Mouse (Mus musculus): Measurements from ENCODE around the gene Itih1.

Itih1 gene

GRCm38 (mm10) chr14:30943038-30943437 is at the start of gene Itih1:
Itih1 (minus strand) TSS chr14:30943289.
- DNase-seq (ENCODE audit: low spot score), result no peak

- peak; percentile 12 for DNase-seq (ENCODE audit: low spot score)
Measured at GRCm38 (mm10) chr14:30976222-30976621, 33.1 kb upstream of the Itih1 start.

- peak; percentile 48 for DNase-seq (ENCODE audit: low spot score)
Measured at GRCm38 (mm10) chr14:30974204-30974603, 31.1 kb upstream of the Itih1 start.

- no peak for DNase-seq (ENCODE audit: low spot score)
Measured at GRCm38 (mm10) chr14:30960366-30960765, 17.3 kb upstream of the Itih1 start.

- no peak for DNase-seq (ENCODE audit: low spot score)
Measured at GRCm38 (mm10) chr14:30959031-30959430, 15.9 kb upstream of the Itih1 start.

GRCm38 (mm10) chr14:30958517-30958916 is 15.4 kb upstream of the Itih1 start:
- no peak for DNase-seq (ENCODE audit: low spot score)

- DNase-seq (ENCODE audit: low spot score), result peak; percentile 94
Measured at GRCm38 (mm10) chr14:30951154-30951825, 8.2 kb upstream of the Itih1 start, which contains the start of gene Nek4. Nek4 (plus strand) TSS chr14:30951377.

GRCm38 (mm10) chr14:30949986-30950385 is 6.9 kb upstream of the Itih1 start:
- DNase-seq (ENCODE audit: low spot score), result no peak

GRCm38 (mm10) chr14:30944745-30945144 is 1.7 kb upstream of the Itih1 start:
- no peak for DNase-seq (ENCODE audit: low spot score)

- peak; percentile 85 for DNase-seq (ENCODE audit: low spot score)
Measured at GRCm38 (mm10) chr14:30943860-30944674, 978 bp upstream of the Itih1 start.

GRCm38 (mm10) chr14:30942254-30942653 is 835 bp downstream of the Itih1 start:
- no peak for DNase-seq (ENCODE audit: low spot score)

- no peak for DNase-seq (ENCODE audit: low spot score)
Measured at GRCm38 (mm10) chr14:30933351-30933750, 9.7 kb downstream of the Itih1 start.

- DNase-seq (ENCODE audit: low spot score), result no peak
Measured at GRCm38 (mm10) chr14:30930386-30930785, 12.7 kb downstream of the Itih1 start.

- no peak for DNase-seq (ENCODE audit: low spot score)
Measured at GRCm38 (mm10) chr14:30925492-30925891, 17.6 kb downstream of the Itih1 start.

GRCm38 (mm10) chr14:30923375-30924105 is 19.5 kb downstream of the Itih1 start, which contains the start of gene Itih3:
Itih3 (minus strand) TSS chr14:30923760.
- no peak for DNase-seq (ENCODE audit: low spot score)

- DNase-seq (ENCODE audit: low spot score), result no peak
Measured at GRCm38 (mm10) chr14:30922053-30922670, 20.9 kb downstream of the Itih1 start.

- DNase-seq (ENCODE audit: low spot score), result no peak
Measured at GRCm38 (mm10) chr14:30916516-30916915, 26.6 kb downstream of the Itih1 start.

GRCm38 (mm10) chr14:30913404-30913803 is 29.7 kb downstream of the Itih1 start:
- peak; percentile 64 for DNase-seq (ENCODE audit: low spot score)

- DNase-seq (ENCODE audit: low spot score), result no peak
Measured at GRCm38 (mm10) chr14:30912641-30913040, 30.4 kb downstream of the Itih1 start.

GRCm38 (mm10) chr14:30911141-30911540 is 31.9 kb downstream of the Itih1 start:
- DNase-seq (ENCODE audit: low spot score), result no peak

GRCm38 (mm10) chr14:30907814-30908265 is 35.2 kb downstream of the Itih1 start:
- no peak for DNase-seq (ENCODE audit: low spot score)

- no peak for DNase-seq (ENCODE audit: low spot score)
Measured at GRCm38 (mm10) chr14:30906001-30906400, 37.1 kb downstream of the Itih1 start.
